Mouse (Mus musculus): Measurements from ENCODE around the gene D7Ertd443e. TPM values are rescaled to one million over a fixed set of nuclear protein-coding genes. Genes with fewer than 3 reads are reported as not detected.

D7Ertd443e gene
- polyA plus RNA-seq, 1 experiment from 2014 or later: 0.20 TPM

GRCm38 (mm10) chr7:134226231-134226630 lies 159.2 kb downstream of the D7Ertd443e start:
- H3K4me1 ChIP-seq (replicated peaks; ENCODE audit: control insufficient read depth, insufficient read depth, low read length): peaks cover 36% of the 10 kb centered on the region
- no peak overlapping the region for H3K4me2 ChIP-seq (ENCODE audit: low read depth, low read length)
- H3K9ac ChIP-seq (ENCODE audit: low read length): no peak overlapping the region
- WGBS: 74% methylated on average over 3 of the region's 3 CpGs
- no peaks in the 10 kb centered on the region for H3K36me3 ChIP-seq (ENCODE audit: control insufficient read depth, insufficient read depth, low read length)
- H3K9me3 ChIP-seq (ENCODE audit: control insufficient read depth, low read length): no peaks in the 10 kb centered on the region
- ATAC-seq (ENCODE audit: low read depth): no peak
- H3K27me3 ChIP-seq (ENCODE audit: control insufficient read depth, insufficient read depth, low read depth, low read length): no peaks in the 10 kb centered on the region
- no peak overlapping the region for H3K4me3 ChIP-seq (ENCODE audit: low read length)
- no peak overlapping the region for H3K27ac ChIP-seq (ENCODE audit: low read length)

GRCm38 (mm10) chr7:134224741-134225612 lies 160.5 kb downstream of the D7Ertd443e start:
- H3K4me3 ChIP-seq (ENCODE audit: low read length): peak overlapping the region; percentile 75
- no peaks in the 10 kb centered on the region for H3K9me3 ChIP-seq (ENCODE audit: control insufficient read depth, low read length)
- no peaks in the 10 kb centered on the region for H3K27me3 ChIP-seq (ENCODE audit: control insufficient read depth, insufficient read depth, low read depth, low read length)
- H3K27ac ChIP-seq (ENCODE audit: low read length): peak overlapping the region; percentile 89
- H3K4me2 ChIP-seq (ENCODE audit: low read depth, low read length): peak overlapping the region; percentile 84
- peaks cover 38% of the 10 kb centered on the region for H3K4me1 ChIP-seq (replicated peaks; ENCODE audit: control insufficient read depth, insufficient read depth, low read length)
- ATAC-seq (ENCODE audit: low read depth): peak; percentile 75
- under 1% methylated on average over 85 of the region's 90 CpGs for WGBS
- peak overlapping the region; percentile 82 for H3K9ac ChIP-seq (ENCODE audit: low read length)
- H3K36me3 ChIP-seq (ENCODE audit: control insufficient read depth, insufficient read depth, low read length): no peaks in the 10 kb centered on the region

- H3K4me2 ChIP-seq (ENCODE audit: low read depth, low read length): peak overlapping the region; percentile 84
- no peak for ATAC-seq (ENCODE audit: low read depth)
- no peaks in the 10 kb centered on the region for H3K9me3 ChIP-seq (ENCODE audit: control insufficient read depth, low read length)
- no peaks in the 10 kb centered on the region for H3K36me3 ChIP-seq (ENCODE audit: control insufficient read depth, insufficient read depth, low read length)
- H3K9ac ChIP-seq (ENCODE audit: low read length): peak overlapping the region; percentile 82
- H3K4me1 ChIP-seq (replicated peaks; ENCODE audit: control insufficient read depth, insufficient read depth, low read length): peaks cover 38% of the 10 kb centered on the region
- WGBS: under 1% methylated on average over 14 of the region's 14 CpGs
- H3K27ac ChIP-seq (ENCODE audit: low read length): peak overlapping the region; percentile 89
- H3K4me3 ChIP-seq (ENCODE audit: low read length): peak overlapping the region; percentile 75
- H3K27me3 ChIP-seq (ENCODE audit: control insufficient read depth, insufficient read depth, low read depth, low read length): no peaks in the 10 kb centered on the region
Measured at GRCm38 (mm10) chr7:134224421-134224740, 161.1 kb downstream of the D7Ertd443e start.

GRCm38 (mm10) chr7:134223444-134224161 lies 161.9 kb downstream of the D7Ertd443e start:
- Histone ChIP-seq H3K4me1 (replicated peaks; ENCODE audit: control insufficient read depth, insufficient read depth, low read length) (peaks cover 36% of the 10 kb centered on the region), H3K9me3 (ENCODE audit: control insufficient read depth, low read length) (no peaks in the 10 kb centered on the region), H3K4me3 (ENCODE audit: low read length) (peak overlapping the region; percentile 75), H3K27ac (ENCODE audit: low read length) (peak overlapping the region; percentile 89), H3K4me2 (ENCODE audit: low read depth, low read length) (peak overlapping the region; percentile 84), H3K9ac (ENCODE audit: low read length) (peak overlapping the region; percentile 82; the same call in 1 of the 2 replicates), H3K27me3 (ENCODE audit: control insufficient read depth, insufficient read depth, low read depth, low read length) (no peaks in the 10 kb centered on the region), H3K36me3 (ENCODE audit: control insufficient read depth, insufficient read depth, low read length) (no peaks in the 10 kb centered on the region)
- WGBS: 19% methylated on average over 16 of the region's 16 CpGs
- ATAC-seq (ENCODE audit: low read depth): no peak

Other genes with a start within 250 kb of the D7Ertd443e start
- gene Adam12, start 153.5 kb downstream of the D7Ertd443e start, polyA plus RNA-seq (2015; fragmentation: Nextera tagmentation; extraction: Ambion mirVana): 15.3 and 15.7 TPM in 2 replicates